In the genomic region with DNA sequence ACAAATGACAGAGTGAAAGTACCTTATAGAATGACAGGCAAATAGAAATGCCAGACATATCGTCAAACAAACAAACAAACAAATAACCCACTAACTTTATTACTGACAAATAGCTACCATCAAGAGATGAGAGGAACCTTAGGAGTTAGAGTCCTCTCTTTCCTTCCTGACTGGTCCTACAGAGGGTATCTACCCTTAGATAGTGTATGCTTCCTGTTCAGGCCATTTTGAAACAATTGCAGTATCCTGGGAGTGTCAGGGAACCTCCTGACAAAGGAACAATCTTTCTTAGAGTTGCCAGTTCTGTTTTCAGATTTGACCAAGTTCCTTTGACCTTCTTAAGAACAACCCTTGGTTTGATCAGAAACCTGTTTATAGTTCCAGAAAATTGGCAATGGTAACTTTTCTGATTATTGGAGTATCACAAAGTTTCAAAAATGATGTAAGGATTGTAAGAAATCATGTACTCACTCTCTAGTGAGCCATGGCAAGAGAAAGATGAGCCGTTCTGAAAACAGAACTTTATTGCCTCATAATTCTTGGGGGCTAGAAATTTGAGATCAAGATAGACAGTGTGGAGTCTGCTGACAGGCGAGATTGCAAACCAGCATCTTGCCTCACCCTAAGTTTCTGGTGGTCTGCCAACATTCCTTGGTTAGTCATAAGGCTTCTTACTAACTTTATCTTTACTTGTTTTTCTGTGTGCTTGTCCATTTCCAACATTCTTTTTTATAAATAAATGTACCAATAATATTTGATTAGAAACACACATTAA, we compare ENCODE assay signal across 12 mouse cellular contexts.
A peak's percentile ranks its signal among the peaks of the same experiment; 100 is the strongest.
DNase-seq lines count a peak whose midpoint lies in the region; ATAC-seq and TF ChIP-seq lines count a peak whose summit lies in the region.
"Had no signal": no experiment of that assay in that cellular context is flagged by ENCODE, and none has a peak within 500 bp of the region (broad histone marks: within the 10 kb centered on the region; RNA-seq: fewer than 3 reads in every experiment).

No protein-coding gene starts in this region.

- H3K27me3 ChIP-seq in Patski = no peaks in the 10 kb centered on the region
- H3K27me3 ChIP-seq: hindbrain, embryonic 12.5 days had no signal

- DNase-seq in kidney, postnatal 14 days = peak; percentile 19
- no peak for DNase-seq in kidney, adult 11 months
- peak; percentile 69 for DNase-seq in Patski (ENCODE audit: low read depth, low spot score)
- peak; percentile 41 for DNase-seq in lung, postnatal 14 days
- no peak for DNase-seq in left cerebral cortex, postnatal 10 days (ENCODE audit: extremely low spot score in 1 of 2, low spot score in 2 of 2)
- no peak for DNase-seq in yolk sac, embryonic 10.5 days (ENCODE audit: low spot score)
- DNase-seq in cerebellum, adult 9-11 months = no peak
- DNase-seq: cerebellum, adult 11 months; forebrain, postnatal 0 days; layer of hippocampus, postnatal 36 days had no signal

- peak; percentile 54 for ATAC-seq in Patski
- ATAC-seq in erythroid progenitor cell, adult 5-6 weeks (replicated peaks; ENCODE audit: low FRiP score, poor library complexity, severe bottlenecking) = peak; percentile 49; the same call in 1 of the 2 replicates
- ATAC-seq: forebrain, postnatal 0 days had no signal

- POLR2A ChIA-PET in Patski (lab: Charles Lee) = no interaction called here

- intact Hi-C loops in left cerebral cortex, postnatal 10 days (cut with DNase I) = no loop called here

- no peak for TF ChIP-seq CTCF in Patski (IDR thresholded peaks at IDR 0.05)

- CTCF ChIA-PET in Patski (lab: Charles Lee) = interaction anchor here (1.2 kb wide), 1 partner anchor 15 kb away, joined by 3 read pairs; no protein-coding TSS in a partner anchor

- in situ Hi-C loops in Patski (cut with MboI; ENCODE audit: low pct_unique_long_range_greater_than_20kb) = no loop called here

Comparison
In these comparisons a context has a peak if more than half of its experiments do, and no peak if none do; other contexts are left out.
1. DNase-seq: peak in kidney, postnatal 14 days (single experiment), Patski (single experiment) and lung, postnatal 14 days (single experiment); none in kidney, adult 11 months (single experiment), left cerebral cortex, postnatal 10 days (0 of 2), yolk sac, embryonic 10.5 days (single experiment) and cerebellum, adult 9-11 months (single experiment).